Mouse (Mus musculus) midbrain, embryonic 11.5 days (tissue): ENCODE data around the gene Lmo3. TPM values are rescaled to one million over a fixed set of nuclear protein-coding genes. Genes with fewer than 3 reads are reported as not detected.

Experiments used
- ATAC-seq: fragments of 200-750 bp; cut with Nextera tagmentation; 2 replicates; pipeline ENCODE4 v1.8.0; 2017; ENCODE audit warnings: moderate TSS enrichment, moderate library complexity; ENCODE audit not compliant: low FRiP score
- DNase-seq: peaks from one replicate; pipeline ENCODE4 v3.0.0; 2015; ENCODE audit warnings: low spot score; ENCODE audit errors: missing footprints
- H3K27ac ChIP-seq: fragments of 300-500 bp; sonication (generic); 2 replicates; pipeline ENCODE4 v1.5.1; 2014; ENCODE audit warnings: low read depth, low read length
- H3K27me3 ChIP-seq: fragments of 300-500 bp; sonication (generic); 2 replicates; pipeline ENCODE4 v1.6.1; 2014; ENCODE audit warnings: mild to moderate bottlenecking, low read length, moderate library complexity, mixed read lengths; ENCODE audit not compliant: control insufficient read depth, insufficient read depth
- H3K36me3 ChIP-seq: fragments of 300-500 bp; sonication (generic); 2 replicates; pipeline ENCODE4 v1.6.1; 2014; ENCODE audit warnings: mild to moderate bottlenecking, low read length, moderate library complexity, mixed read lengths; ENCODE audit not compliant: control insufficient read depth, insufficient read depth
- H3K4me1 ChIP-seq: fragments of 300-500 bp; sonication (generic); 2 replicates; pipeline ENCODE4 v1.6.1; 2014; ENCODE audit warnings: low read length; ENCODE audit not compliant: control insufficient read depth, insufficient read depth
- H3K4me2 ChIP-seq: fragments of 300-500 bp; sonication (generic); 2 replicates; pipeline ENCODE4 v1.6.1; 2014; ENCODE audit warnings: mild to moderate bottlenecking, moderate library complexity
- H3K4me3 ChIP-seq: fragments of 300-500 bp; sonication (generic); 2 replicates; pipeline ENCODE4 v1.5.1; 2014; ENCODE audit warnings: low read depth, low read length
- H3K9ac ChIP-seq: fragments of 300-500 bp; sonication (generic); 2 replicates; pipeline ENCODE4 v1.6.1; 2014; ENCODE audit warnings: low read length
- H3K9me3 ChIP-seq: fragments of 300-500 bp; sonication (generic); 2 replicates; pipeline ENCODE4 v1.6.1; 2016; ENCODE audit warnings: low read length; ENCODE audit not compliant: control insufficient read depth
- WGBS: fragments of 180-500 bp; shearing (Covaris S2); extraction: QIAGEN DNeasy Blood & Tissue Kit; methylation state at CpG from one replicate; pipeline ENCODE4 v1.1.7; 2014; 5-methylcytosine and 5-hydroxymethylcytosine counted together
- polyA plus RNA-seq: library from polyadenylated mRNA; unstranded; fragments of >200 nt; fragmentation: Nextera tagmentation; extraction: Ambion mirVana; gene quantifications from 2 replicates; pipeline ENCODE4 v1.2.1, GENCODE M21; 2014

The Lmo3 gene
- 48.6 and 50.4 TPM in 2 replicates for polyA plus RNA-seq

DNA sequence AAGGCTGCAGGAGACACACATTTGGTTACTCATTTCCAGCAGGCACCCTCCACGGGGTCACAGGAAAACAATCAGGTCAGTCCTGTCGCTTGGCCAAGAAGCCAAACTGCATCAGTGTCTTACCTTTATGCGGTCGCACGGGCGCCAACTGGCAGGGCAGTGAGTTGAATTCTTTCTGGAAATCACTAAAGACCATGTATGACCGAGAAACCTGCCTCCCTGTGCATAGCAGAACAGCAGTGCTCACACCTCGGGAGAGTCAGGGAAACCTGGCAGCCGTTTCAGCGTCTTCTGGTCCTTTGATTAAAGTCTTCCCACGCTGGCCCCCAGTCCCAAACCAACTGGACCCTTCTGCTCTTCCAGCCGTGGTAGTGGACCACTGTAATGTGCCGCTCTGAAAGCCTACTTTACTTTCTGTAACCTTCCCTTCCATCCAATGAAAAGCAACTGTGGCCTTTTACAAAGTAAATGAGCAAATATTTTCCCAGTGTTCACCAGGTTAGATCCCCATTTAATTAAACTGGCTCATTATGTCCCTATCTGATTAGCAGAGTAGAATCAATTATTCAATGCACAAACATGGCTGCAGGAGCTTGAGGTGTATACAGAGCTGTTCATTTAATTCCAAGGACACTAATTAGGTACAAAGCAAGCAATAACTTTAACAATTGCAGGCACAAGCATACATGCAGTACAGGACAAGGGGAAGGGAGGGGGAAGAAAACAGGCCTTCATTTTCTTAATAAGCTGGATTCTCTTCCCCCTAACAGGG lies at the start of gene Lmo3:
Gene Lmo3 (minus strand): TSS at position 235 of the 772 bp plus-strand sequence.
- Histone ChIP-seq H3K36me3 (no peaks in the 10 kb centered on the region), H3K4me1 (peaks cover 15% of the 10 kb centered on the region), H3K27me3 (no peaks in the 10 kb centered on the region), H3K9ac (no peak within 1 kb of the TSS), H3K4me2 (peak within 1 kb of the TSS; percentile 4; the same call in 1 of the 2 replicates), H3K27ac (peak within 1 kb of the TSS; percentile 48; the same call in 1 of the 2 replicates), H3K9me3 (no peaks in the 10 kb centered on the region), H3K4me3 (no peak within 1 kb of the TSS)
- ATAC-seq (peak; percentile 36; the same call in 1 of the 2 replicates), DNase-seq (no peak)
- WGBS, result 54% methylated on average over 13 of the region's 13 CpGs

- Histone ChIP-seq H3K9ac (no peak overlapping the region), H3K4me2 (no peak overlapping the region), H3K9me3 (no peaks in the 10 kb centered on the region), H3K27ac (no peak overlapping the region), H3K27me3 (no peaks in the 10 kb centered on the region), H3K4me3 (no peak overlapping the region), H3K4me1 (no peaks in the 10 kb centered on the region), H3K36me3 (no peaks in the 10 kb centered on the region)
- DNase-seq (no peak), ATAC-seq (no peak)
These were observed 39.0 kb upstream of the Lmo3 start for GRCm38 (mm10) chr6:138620786-138621185.

DNA sequence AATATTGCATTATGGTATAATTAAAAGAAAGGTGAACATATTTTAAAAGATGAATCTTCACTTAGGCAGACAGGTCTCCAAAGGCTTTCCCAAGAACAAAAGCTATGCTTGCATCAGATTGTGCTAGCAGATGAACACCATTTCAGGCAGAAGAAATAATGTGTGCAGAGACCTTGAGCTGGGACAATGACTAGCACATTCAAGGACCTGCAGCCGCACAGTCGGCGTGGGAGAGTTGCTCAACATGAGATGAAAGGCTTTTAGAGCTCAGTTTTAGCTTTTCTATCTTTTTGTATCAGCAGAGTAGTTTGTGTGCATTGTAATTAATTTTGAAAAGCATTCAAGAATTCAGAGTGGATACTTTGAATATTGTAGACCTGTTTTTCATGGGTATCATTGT lies 36.6 kb upstream of the Lmo3 start:
- no peaks in the 10 kb centered on the region for H3K4me1 ChIP-seq
- no peaks in the 10 kb centered on the region for H3K9me3 ChIP-seq
- no peak for ATAC-seq
- 86% methylated on average over 3 of the region's 3 CpGs for WGBS
- no peak for DNase-seq
- H3K4me2 ChIP-seq, result no peak overlapping the region
- H3K27ac ChIP-seq, result no peak overlapping the region
- H3K27me3 ChIP-seq, result no peaks in the 10 kb centered on the region
- H3K9ac ChIP-seq, result no peak overlapping the region
- no peak overlapping the region for H3K4me3 ChIP-seq
- no peaks in the 10 kb centered on the region for H3K36me3 ChIP-seq

- H3K4me1 ChIP-seq, result no peaks in the 10 kb centered on the region
- no peaks in the 10 kb centered on the region for H3K36me3 ChIP-seq
- WGBS, result 78% methylated on average over 15 of the region's 15 CpGs
- no peak overlapping the region for H3K9ac ChIP-seq
- no peak overlapping the region for H3K4me3 ChIP-seq
- H3K27me3 ChIP-seq, result no peaks in the 10 kb centered on the region
- no peak overlapping the region for H3K4me2 ChIP-seq
- H3K27ac ChIP-seq, result no peak overlapping the region
- no peaks in the 10 kb centered on the region for H3K9me3 ChIP-seq
- DNase-seq (no peak), ATAC-seq (peak; percentile 26)
These were observed 15.2 kb upstream of the Lmo3 start for GRCm38 (mm10) chr6:138597016-138597415.

- ATAC-seq (peak; percentile 75), DNase-seq (no peak)
- 78% methylated on average over 10 of the region's 10 CpGs for WGBS
- no peak overlapping the region for H3K27ac ChIP-seq
- H3K27me3 ChIP-seq, result no peaks in the 10 kb centered on the region
- no peak overlapping the region for H3K4me2 ChIP-seq
- H3K36me3 ChIP-seq, result no peaks in the 10 kb centered on the region
- no peak overlapping the region for H3K4me3 ChIP-seq
- H3K9ac ChIP-seq, result no peak overlapping the region
- H3K4me1 ChIP-seq, result no peaks in the 10 kb centered on the region
- H3K9me3 ChIP-seq, result no peaks in the 10 kb centered on the region
These were observed 14.4 kb upstream of the Lmo3 start for GRCm38 (mm10) chr6:138595991-138596698.

GRCm38 (mm10) chr6:138583314-138583713 lies 1.5 kb upstream of the Lmo3 start:
- H3K9me3 ChIP-seq, result no peaks in the 10 kb centered on the region
- peaks cover 15% of the 10 kb centered on the region for H3K4me1 ChIP-seq
- ATAC-seq, result no peak
- H3K4me3 ChIP-seq, result no peak overlapping the region
- H3K36me3 ChIP-seq, result no peaks in the 10 kb centered on the region
- WGBS, result 74% methylated on average over 8 of the region's 8 CpGs
- no peak overlapping the region for H3K9ac ChIP-seq
- H3K4me2 ChIP-seq, result no peak overlapping the region
- no peak for DNase-seq
- H3K27me3 ChIP-seq, result no peaks in the 10 kb centered on the region
- no peak overlapping the region for H3K27ac ChIP-seq

DNA sequence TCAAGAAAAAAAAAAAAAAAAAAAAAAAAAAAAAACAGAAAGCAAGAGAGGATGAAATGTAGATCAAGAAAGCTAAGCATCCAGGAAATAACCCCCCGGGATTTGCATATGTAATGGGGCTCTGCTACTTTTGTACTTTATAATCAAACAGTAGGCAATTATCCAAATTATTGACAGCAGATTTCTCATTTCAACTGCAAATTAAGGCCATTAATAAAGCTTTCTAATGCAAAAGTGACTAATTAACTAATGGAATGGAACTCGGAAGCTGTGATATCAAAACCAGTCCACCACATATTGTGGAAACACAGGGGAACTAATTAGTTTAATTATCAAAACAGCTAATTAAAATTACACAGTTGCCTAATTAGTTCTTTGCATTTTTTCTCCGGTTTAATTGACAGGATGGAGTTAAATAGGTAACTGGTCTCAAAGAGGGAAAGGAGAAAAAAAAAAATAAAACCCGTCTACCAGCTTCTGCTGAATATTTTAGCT lies 785 bp upstream of the Lmo3 start:
- no peak for DNase-seq
- H3K27me3 ChIP-seq, result no peaks in the 10 kb centered on the region
- no peaks in the 10 kb centered on the region for H3K9me3 ChIP-seq
- H3K4me2 ChIP-seq, result no peak overlapping the region
- H3K27ac ChIP-seq, result no peak overlapping the region
- 62% methylated on average over 4 of the region's 4 CpGs for WGBS
- H3K4me1 ChIP-seq, result peaks cover 15% of the 10 kb centered on the region
- ATAC-seq, result no peak
- H3K4me3 ChIP-seq, result no peak overlapping the region
- no peak overlapping the region for H3K9ac ChIP-seq
- H3K36me3 ChIP-seq, result no peaks in the 10 kb centered on the region

- H3K36me3 ChIP-seq, result no peaks in the 10 kb centered on the region
- peaks cover 15% of the 10 kb centered on the region for H3K4me1 ChIP-seq
- no peak overlapping the region for H3K9ac ChIP-seq
- 27% methylated on average over 9 of the region's 9 CpGs for WGBS
- no peaks in the 10 kb centered on the region for H3K9me3 ChIP-seq
- H3K4me2 ChIP-seq, result peak overlapping the region; percentile 4; the same call in 1 of the 2 replicates
- H3K27me3 ChIP-seq, result no peaks in the 10 kb centered on the region
- H3K27ac ChIP-seq, result peak overlapping the region; percentile 35; the same call in 1 of the 2 replicates
- ATAC-seq (peak; percentile 44), DNase-seq (peak; percentile 88)
- H3K4me3 ChIP-seq, result no peak overlapping the region
These were observed 1.2 kb downstream of the Lmo3 start for GRCm38 (mm10) chr6:138580491-138581076.

- WGBS, result 89% methylated on average over 2 of the region's 2 CpGs
- H3K27me3 ChIP-seq, result no peaks in the 10 kb centered on the region
- H3K4me1 ChIP-seq, result no peaks in the 10 kb centered on the region
- H3K9ac ChIP-seq, result no peak overlapping the region
- no peaks in the 10 kb centered on the region for H3K36me3 ChIP-seq
- ATAC-seq, result no peak
- no peak for DNase-seq
- no peaks in the 10 kb centered on the region for H3K9me3 ChIP-seq
- H3K27ac ChIP-seq, result no peak overlapping the region
- no peak overlapping the region for H3K4me2 ChIP-seq
- no peak overlapping the region for H3K4me3 ChIP-seq
These were observed 18.4 kb downstream of the Lmo3 start for GRCm38 (mm10) chr6:138563416-138563815.
